Mouse (Mus musculus) CH12.LX (cell line): ENCODE measurements around the gene Serpinh1.

Experiments
- CTCF ChIP-seq, 2 experiments: IDR thresholded peaks in 1 of 2; conservative IDR thresholded peaks in 1 of 2; 2 replicates each; pipeline ENCODE4 v1.5.1; 2011 to 2012; ENCODE audit warnings: low read depth in 2 of 2, low read length in 2 of 2, improper control_type of control experiment in 1 of 2, inconsistent platforms in 1 of 2, mild to moderate bottlenecking in 1 of 2, moderate library complexity in 1 of 2
- MXI1 ChIP-seq: IDR thresholded peaks from 2 replicates; pipeline ENCODE4 v1.6.1; 2011; ENCODE audit warnings: mild to moderate bottlenecking, low read depth, low read length, improper control_type of control experiment

GRCm38 (mm10) chr7:99306640-99307039 is 46.4 kb downstream of the Serpinh1 start:
- TF ChIP-seq MXI1 (no peak), CTCF (conservative IDR thresholded peaks at IDR 0.05 in 1 of 2, IDR thresholded peaks at IDR 0.05 in 1 of 2; ENCODE audit: low read depth in 2 of 2, low read length in 2 of 2) (no peak)
